Mouse (Mus musculus) kidney, adult 9 months (tissue): ENCODE results near the gene Kif28.
"Not testable (repeated sequence)": the region's sequence is repeated elsewhere in the genome, so short reads cannot be mapped to it uniquely, and the experiment has no call there.

Experiments used
- DNase-seq: peaks from one replicate; pipeline ENCODE4 v3.0.0; 2022

Gene Kif28

DNA sequence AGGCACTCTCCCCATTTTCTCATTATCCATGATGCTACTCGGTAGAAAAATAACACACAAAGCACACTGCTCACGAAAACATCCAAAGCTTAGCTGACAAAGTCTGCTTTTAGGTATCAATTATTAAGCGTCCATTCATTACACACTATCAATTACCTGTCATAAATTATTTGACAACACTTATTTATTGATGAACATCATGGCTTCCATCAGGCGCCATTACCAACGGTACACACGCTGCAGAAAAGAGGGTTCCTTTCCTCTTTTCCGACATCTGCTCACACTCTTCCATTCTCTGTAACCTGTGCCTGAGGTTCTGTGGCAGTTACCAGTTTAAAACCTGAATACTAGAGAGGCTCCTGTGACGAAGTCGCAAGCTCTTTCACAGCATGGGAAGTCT, at the start of gene Kif28:
Gene Kif28 (minus strand): TSS at position 101 of the 400 bp plus-strand sequence.
- no peak for DNase-seq

DNA sequence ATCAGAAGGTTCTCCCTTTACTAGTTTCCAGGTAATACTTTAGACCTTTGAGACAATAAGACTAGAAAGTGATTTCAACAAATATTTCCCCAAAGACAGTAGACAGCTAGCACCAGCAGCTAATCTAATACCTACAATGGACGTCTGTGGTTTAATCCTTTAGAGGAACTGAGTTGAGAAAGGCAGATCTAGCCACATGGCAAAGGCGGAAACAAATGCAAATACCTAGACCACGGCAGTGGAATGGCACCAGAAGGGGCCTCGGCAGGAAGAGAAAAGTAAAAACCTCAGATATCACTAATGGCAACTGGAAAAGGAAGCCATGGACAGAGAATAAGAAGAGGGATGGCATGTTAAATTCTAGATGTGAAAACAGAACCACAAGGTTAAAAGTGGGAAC, 42.2 kb upstream of the Kif28 start:
- DNase-seq: no peak

DNA sequence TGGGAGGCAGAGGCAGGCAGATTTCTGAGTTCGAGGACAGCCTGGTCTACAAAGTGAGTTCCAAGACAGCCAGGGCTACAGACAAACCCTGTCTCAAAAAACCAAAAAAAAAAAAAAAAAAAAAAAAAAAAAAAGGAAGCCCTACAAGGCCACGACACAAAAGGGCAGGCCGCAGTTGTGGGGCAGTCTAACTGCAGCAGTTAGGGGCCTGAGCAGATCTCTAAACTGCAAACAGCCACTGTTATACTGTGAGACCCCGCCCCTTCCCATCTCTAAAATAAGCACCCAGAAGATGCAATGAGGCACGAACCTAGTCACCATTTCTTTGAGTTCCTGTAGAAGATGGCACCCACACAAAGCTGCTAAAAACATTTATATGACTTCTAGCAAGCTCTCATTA, 40.4 kb upstream of the Kif28 start:
- no peak for DNase-seq

DNA sequence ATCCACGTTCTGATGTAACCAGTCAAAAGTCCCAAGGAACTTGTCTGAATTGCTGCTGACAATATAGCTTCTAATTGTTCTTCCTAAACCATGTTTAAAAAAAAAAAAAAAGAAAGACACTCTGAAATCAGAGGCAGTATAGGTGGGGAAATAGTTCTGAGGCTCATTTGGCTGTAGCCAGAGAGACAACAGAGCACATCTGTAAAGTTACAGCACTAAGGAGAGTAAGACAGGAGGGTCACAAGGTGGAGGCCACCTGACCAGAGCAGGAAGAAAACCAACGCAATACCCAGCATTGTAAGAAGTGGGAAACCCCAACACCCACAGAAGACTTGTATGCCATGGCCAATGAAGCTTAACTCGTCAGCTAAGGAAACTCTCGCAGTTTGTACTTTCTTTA, 39.0 kb upstream of the Kif28 start:
- DNase-seq: no peak

DNA sequence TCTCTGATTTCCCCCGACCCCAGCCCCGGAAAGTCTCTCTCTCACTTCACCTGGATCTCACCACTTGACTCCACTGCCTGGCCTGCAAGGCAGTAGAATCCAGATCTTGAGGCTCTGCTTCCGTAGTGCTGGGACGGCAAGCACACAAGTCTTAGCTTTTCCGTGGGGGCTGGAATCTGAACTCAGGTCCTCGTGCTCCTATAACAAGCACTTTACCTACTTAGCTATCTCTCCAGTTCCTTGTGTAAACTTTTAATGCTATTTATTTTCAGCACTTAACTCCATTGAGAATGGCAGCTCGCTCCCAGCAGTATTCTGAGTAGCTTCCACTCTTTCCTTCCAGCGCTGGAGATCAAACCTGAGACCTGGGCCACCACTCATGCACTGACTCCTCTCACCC, 31.8 kb upstream of the Kif28 start:
- no peak for DNase-seq

DNA sequence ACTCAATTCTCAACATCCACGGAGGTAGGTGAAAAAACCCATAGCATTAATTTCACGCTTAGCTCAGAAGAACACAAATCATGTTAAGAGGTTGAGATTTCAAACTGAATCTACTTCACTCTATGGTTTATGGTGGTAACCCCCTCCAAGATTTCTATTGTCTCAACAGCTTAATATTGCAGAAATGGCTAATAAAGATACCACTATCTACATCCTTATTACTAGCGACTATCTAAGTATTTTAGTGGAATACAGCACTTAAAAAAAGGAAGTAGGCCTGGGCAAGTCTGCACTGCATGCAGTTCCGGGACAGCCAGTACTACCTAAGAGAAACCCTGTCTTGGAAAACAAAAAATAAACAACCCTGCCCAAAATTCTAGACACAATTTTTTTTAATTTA, 15.5 kb upstream of the Kif28 start:
- DNase-seq: no peak

DNA sequence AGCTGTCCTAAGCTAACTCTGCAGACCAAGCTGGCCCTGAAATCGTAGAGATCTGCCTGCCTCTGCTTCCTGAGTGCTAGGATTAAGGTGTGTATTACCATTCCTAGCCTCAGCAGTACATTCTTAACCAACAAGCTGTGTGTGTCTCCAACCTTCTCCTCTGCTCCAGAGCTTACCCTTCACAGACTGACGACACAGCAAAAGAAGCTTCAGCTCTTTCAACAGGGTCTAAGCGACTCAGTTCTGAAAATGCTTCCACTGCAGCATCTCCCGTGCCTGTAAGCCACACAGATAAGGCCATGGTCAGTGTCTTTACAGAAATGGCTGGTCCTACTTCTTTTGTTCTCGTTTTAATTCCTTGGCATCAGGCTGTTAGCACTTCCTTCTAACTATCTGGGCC, 15.0 kb upstream of the Kif28 start:
- no peak for DNase-seq

DNA sequence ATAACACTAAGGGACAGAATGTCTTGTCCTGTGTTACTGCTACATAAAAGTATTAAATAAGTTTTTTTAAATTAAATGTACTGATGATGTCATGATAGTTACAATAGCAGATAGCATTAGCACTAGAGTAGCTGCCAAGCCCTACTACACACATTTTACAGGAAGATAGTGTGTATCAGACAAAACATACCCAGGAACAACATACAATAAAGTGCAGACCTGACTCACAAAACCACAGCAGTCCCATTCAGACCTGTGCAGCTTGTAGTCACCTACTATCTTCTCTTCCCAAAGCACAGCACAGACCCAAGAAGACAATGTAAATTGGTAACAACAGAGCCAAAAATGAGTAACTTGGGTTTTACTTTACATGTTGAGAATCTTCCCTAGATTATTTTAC, 11.4 kb upstream of the Kif28 start:
- no peak for DNase-seq

DNA sequence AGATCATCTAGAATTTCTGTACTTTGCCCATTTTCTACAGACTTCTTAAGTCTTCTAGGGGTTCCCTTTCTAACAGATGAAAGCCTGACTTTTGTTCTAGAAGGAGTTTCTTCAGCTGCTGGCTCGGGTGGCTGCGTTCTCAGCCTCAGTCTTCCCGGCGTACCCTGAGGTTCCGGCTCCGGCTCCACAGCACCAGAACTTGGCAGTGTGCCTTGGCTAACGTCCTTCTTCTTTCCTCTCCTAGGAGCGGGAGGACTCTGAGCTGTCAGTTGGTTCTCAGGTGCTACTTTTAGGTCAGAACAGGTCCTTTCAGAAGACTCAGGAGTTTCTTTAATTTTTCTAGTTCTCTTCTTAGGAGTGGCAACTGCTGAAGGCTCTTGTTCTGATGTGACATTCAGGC, 7.9 kb upstream of the Kif28 start:
- DNase-seq: no peak

DNA sequence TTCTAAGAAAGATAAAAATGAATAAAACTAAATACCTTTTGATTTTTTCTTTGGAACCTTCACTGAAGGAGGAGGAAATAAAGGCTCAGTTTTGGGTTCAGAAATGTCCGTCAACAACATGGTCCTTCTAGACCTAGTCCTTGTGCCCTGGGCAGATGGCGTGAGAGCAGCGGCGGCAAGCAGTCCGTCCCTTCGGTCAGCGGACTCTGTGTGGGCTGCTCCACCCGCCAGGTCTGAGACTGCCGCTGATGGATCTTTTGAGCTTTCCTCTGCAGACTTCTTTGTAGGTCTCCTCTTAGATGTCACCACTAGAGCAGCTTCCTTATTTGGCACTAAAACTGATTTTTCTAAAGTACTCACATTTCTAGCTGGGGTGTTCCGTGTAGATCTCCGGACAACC, 7.2 kb upstream of the Kif28 start:
- no peak for DNase-seq

DNA sequence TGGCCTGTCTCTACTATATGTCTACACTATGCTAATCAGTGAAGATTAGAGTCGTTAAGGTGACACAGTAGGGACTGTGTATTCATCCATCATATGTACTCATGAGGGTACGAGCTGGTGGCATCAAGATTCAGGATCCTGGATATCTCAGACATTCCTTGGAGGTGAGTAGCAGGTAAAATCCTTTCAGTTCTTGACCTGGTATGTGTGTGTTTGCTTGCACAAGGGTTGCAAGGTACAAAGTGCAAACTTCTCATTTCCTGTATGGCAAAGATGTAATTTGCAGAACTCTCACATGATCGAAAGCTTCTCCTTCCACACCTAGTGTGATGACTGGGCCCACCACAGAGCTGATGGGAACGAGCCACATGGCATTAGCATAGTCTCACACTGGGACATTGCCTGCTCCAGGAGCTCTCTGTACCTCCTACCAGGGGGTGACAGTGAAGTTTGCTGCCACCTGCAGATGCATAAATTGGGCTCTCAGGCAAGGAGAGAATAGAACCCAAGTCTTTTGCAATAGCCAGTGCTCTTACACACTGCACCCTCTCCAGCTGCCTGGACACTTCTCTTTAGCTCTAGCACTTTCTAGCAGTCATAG, 1.4 kb downstream of the Kif28 start:
- DNase-seq: no peak

DNA sequence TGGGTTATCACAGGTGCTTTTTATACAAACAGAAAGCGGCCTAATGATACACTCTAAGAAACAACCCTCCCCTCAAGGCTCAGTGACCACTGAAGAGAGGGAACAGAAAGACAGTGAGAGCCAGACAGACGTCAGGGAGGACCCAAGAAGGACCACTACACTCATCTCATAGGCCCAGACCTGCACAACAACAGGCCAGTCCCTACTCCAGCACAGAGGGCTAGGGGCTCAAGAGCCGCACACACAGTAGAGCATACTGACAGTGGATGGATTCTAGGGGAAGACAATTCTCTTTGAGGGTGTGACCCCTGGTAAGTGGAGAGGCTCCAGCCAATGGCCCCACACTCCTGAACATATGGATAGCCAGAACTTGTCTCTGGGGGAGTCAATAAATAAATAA, 8.6 kb downstream of the Kif28 start:
- no peak for DNase-seq

DNA sequence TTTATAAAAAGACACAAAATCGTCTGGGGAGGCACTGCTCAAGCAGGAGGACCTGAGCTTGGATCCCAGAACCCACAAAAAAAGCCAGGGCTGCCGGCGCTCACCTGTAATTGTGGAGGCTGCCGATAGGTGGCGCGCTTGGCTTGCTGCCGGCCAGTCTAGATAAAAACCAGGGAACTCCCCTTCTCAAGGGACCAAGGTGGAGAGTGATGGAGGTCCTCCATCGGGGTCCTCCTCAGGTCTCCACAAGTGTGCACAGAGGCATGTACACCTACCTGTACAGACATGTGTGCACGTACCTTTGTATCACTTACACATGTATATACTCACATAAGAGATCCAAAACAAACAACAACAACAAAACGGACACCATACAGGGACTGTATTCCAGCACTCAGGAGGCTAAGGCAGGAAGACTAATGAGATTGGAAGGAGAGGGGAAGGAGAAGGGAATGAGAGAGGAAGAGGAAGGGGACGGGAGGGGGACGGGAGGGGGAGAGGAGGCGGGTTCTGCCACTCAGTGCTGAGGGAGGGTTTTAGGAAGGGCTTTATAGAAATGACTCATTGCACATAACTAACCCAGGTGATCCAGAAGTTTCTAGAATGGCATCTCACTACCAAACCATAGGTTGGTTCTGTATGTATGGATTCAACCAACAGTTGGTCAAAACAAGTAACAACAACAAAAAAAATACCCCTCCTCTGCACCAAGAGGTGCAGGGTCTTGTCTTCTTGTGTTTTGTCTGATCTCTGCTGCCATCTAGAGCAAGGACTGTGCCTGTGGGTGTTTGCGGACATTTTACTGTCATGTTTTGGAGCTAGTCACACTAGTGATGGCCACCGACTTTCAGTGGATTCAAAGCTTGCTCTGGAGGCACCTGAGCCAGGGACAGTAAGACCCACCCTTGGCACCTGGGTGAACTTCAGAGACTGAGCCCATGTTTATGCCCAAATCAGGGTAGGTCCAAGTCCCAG, 10.3 kb downstream of the Kif28 start:
- peak; percentile 65 for DNase-seq

DNA sequence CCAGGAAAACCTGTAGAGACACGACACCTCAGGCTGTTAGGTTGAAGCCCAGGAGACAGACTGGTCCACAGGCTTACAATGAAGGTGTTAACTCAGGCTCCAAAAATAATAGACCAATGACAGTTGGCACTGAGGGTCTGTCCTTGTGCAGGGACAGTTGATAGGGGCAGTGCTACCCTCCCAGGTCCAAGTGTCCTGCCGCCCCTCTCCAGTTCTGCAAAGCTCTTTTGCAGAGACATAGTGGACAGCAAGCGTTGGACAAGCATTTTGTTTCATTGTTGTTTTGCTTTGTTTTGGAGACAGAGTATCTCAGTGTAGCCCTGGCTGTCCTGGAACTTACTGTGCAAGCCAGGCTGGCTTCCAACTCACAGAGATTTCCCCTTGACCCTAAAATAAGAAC, 13.7 kb downstream of the Kif28 start:
- no peak for DNase-seq

DNA sequence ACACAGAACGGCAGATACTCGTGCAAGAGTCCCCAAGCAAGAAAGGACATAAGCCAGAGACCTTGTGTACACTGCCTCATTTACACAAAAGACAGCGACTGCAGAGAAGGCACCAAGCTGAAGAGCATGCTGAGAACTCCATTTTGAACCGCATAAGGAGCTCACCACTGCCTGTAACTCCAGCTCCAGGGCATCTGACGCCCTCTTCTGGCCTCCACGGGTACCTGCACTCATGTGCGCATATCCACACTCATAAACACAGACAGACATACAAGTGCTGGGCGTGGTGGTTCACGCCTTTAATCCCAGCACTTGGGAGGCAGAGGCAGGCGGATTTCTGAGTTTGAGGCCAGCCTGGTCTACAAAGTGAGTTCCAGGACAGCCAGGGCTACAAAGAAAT, 16.4 kb downstream of the Kif28 start:
- DNase-seq: no peak

DNA sequence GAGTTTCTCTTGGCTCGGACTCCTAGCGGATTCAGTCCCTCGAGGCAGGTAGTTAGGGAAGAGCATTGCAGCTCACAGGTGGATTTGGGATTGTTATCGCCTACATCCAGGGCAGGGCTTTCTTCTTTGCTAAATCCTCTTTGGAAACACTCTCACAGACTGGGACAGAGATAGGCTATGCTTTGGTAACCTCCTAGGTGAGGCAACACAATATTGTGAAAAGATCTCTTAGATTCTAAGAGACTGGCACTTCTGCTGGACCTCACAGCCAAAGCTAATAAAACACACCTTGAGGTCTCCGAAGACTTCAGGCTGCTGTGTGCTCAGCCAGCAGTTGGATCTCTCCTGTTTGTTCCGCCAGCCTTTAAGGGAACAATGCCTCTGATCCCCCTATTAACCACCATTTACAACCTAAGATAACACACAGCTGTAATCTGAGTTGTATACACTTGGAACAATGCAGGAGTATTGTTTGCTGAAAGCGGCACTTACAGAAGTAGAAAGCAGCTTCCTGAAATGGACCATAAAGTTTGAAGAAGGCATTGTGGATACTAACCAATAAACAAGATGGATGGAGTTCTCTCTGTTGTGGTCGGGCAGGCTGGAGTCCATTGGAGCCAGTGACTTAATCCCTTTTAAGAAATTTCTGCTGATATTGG, 22.1 kb downstream of the Kif28 start:
- no peak for DNase-seq

DNA sequence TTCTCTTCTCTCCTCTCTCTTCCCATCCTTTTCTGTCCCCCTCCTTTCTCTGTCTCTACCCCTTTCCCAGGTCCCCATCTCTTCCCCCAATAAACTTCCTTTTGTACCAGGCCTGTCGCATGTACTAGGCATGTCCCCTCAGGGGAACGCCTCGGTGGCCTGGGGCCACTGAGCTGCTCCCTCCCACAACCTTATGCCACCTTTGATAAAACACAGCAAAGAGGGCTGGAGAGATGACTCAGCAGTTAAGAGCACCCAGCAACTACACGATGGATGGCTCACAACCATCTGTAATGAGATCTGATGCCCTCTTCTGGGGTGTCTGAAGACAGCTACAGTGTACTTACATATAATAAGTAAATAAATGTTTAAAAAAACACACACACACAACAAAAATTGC, 29.3 kb downstream of the Kif28 start:
- no peak for DNase-seq

DNA sequence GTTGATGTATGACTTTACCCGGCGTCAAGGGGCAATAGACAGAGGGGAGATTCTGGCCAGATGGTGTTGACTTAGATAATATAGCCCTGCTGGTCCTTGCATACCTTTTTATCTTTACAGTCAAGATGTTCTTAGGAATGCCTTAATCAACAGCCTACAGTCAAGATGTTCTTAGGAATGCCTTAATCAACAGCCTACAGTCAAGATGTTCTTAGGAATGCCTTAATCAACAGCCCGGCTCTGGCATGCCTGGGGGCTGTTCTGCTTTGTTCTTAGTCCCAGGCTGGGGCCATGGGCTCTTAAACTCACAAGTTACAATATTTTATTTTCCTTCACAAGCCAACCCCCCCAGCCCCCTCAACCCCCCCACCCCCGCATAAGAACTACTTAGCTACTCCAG, 29.8 kb downstream of the Kif28 start:
- DNase-seq: not testable (repeated sequence)

DNA sequence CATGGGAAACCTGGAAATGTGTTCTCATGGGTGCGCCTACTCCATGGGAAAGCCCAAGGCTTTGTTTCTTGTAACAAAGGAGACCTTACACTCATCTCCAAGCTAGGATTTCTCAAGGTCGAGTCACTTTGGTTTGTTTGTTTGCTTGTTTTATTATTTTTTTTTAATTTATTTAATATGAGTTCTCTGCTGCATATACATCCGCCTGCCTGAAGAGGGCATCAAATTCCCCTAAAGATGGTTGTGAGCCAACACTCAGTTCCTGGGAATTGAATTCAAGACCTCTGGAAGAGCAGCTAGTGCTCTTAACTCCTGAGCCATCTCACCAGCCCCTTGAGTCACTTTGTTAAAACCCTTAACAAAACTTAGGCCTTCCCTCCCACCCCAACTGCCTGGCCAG, 31.7 kb downstream of the Kif28 start:
- DNase-seq: no peak

DNA sequence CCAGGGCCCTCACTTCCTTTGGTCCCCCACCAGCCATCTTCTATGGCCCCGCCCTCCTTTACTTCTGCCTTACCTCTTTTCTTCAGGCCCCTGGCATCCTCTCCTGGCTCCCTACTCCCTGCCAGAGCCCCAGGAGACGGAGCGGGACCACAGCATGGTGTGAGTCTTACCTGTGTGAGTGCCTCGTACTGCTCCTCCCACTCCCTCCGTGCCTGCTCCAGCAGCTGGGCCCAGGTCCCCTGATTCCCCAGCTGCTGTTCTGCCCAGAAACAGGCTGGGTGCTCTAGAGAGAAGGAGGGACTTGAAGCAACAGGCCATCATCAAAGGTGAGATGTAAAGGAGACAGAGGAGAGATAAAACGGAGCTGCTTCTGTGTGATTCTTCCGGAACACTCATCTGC, 32.4 kb downstream of the Kif28 start:
- DNase-seq: no peak

DNA sequence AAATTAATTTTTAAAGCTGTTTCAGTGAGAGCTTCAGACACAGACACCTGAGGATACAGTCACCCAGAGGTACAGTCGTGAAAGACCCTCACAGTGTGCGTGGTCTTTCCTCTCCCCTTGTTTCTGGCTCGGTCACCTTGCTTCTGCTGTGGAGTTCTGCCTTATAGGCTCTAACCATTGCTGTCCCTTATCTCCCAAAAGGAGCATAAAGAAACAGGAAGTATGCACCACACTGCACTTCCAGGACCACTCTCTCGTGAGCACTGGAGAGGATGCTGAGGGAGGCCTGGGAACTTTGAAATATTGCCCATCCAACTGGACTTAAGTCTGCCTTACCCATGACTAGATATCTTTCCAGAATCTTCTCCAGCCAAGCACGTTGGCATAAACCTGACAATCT, 34.3 kb downstream of the Kif28 start:
- DNase-seq: no peak

DNA sequence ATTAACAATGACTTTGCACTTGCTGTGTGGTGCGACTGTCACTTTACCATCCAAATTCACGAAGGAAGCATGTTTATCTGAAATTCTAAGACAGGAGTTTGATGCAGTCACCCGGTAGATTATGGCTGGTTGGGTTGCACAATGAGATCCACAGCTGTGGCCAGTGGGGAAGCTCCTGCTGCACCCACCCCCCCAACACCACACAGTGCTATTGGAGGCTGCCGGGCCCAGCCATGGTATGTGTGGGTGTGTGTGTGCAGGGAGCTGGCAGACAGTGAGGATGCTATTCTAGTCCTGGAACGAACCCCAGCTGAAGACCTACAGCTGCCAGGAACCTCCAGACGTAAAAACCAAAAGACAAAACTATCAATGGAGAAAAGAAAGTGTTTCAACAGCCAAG, 35.7 kb downstream of the Kif28 start:
- no peak for DNase-seq

DNA sequence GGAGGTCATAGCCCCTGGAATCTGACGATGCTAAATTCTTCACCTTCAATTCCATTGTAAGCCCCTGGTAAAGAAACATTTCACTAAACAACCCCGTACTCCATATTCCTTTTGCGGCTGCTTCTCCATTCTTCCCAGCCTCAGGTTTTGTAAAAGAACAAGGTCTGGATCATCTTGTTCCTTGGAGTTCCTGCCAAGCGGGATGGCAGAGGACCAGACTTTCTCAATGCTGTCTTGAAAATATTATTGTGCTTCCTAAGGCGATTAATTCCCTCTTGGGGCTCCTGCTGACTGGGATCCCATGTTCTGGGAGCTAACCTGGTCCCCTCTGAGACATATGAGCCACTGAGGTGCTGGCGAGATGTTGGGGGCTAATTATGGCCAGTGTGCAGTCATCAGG, 39.9 kb downstream of the Kif28 start:
- no peak for DNase-seq

DNA sequence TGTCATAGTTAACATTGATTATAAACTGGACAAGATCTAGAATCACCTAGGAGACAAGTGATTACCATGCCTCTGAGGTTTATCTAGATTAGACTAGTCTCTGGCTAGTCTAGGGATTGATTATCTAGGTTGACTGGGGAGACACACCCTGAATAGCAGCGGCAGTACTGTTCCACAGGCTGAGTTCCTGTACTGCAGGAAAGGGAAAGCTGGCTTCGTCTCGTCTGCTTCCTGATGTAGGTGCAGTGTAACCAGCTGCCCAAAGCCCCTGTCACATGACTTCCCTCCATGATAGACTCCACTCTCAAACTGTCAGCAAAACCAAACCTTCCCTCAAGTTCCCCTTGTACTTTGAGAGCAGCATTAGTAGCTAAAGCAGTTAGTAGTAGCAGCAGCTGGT, 40.9 kb downstream of the Kif28 start:
- DNase-seq: no peak
